In genomic region chr17:86231741-86232179, GRCm38 (mm10) we compare ENCODE assay signal across 8 mouse cellular contexts.
DNase-seq lines count a peak whose midpoint lies in the region; ATAC-seq and TF ChIP-seq lines count a peak whose summit lies in the region.

No protein-coding gene starts in this region.

- no peaks in the 10 kb centered on the region for H3K27me3 ChIP-seq in kidney, embryonic 14.5 days (ENCODE audit: control insufficient read depth, insufficient read depth, low read length)
- no peaks in the 10 kb centered on the region for H3K27me3 ChIP-seq in forebrain, postnatal 0 days (ENCODE audit: insufficient read depth, low read length)
- no peaks in the 10 kb centered on the region for H3K27me3 ChIP-seq in midbrain, embryonic 16.5 days (ENCODE audit: control insufficient read depth, insufficient read depth, low read depth, low read length)

- H3K36me3 ChIP-seq in kidney, embryonic 14.5 days (ENCODE audit: control insufficient read depth, insufficient read depth, low read length) = no peaks in the 10 kb centered on the region
- no peaks in the 10 kb centered on the region for H3K36me3 ChIP-seq in forebrain, postnatal 0 days (ENCODE audit: insufficient read depth)
- no peaks in the 10 kb centered on the region for H3K36me3 ChIP-seq in midbrain, embryonic 16.5 days (ENCODE audit: control insufficient read depth, insufficient read depth, low read length)

- no peak for ATAC-seq in kidney, embryonic 14.5 days (ENCODE audit: low FRiP score, low TSS enrichment)
- ATAC-seq in cerebellum, adult (ENCODE audit: insufficient number of reproducible peaks, low FRiP score, low TSS enrichment) = peak; percentile 61
- peak; percentile 47 for ATAC-seq in forebrain, postnatal 0 days
- ATAC-seq in midbrain, embryonic 16.5 days = no peak

- no peak overlapping the region for H3K4me3 ChIP-seq in kidney, embryonic 14.5 days (ENCODE audit: low read length)
- H3K4me3 ChIP-seq in forebrain, postnatal 0 days (ENCODE audit: low read depth, low read length) = no peak overlapping the region
- no peak overlapping the region for H3K4me3 ChIP-seq in midbrain, embryonic 16.5 days (ENCODE audit: low read depth, low read length)

- H3K9me3 ChIP-seq in kidney, embryonic 14.5 days (ENCODE audit: control insufficient read depth, low read length) = 0 out of 2 replicates have a peak, but pooled peaks cover 2% of the 10 kb centered on the region
- H3K9me3 ChIP-seq in forebrain, postnatal 0 days (ENCODE audit: low read length) = no peaks in the 10 kb centered on the region
- no peaks in the 10 kb centered on the region for H3K9me3 ChIP-seq in midbrain, embryonic 16.5 days (replicated peaks; ENCODE audit: control insufficient read depth, low read length, poor library complexity, severe bottlenecking)

- H3K4me1 ChIP-seq in kidney, embryonic 14.5 days (ENCODE audit: control insufficient read depth, insufficient read depth, low read length) = no peaks in the 10 kb centered on the region
- peaks cover 17% of the 10 kb centered on the region for H3K4me1 ChIP-seq in forebrain, postnatal 0 days (ENCODE audit: insufficient read depth)
- peaks cover 16% of the 10 kb centered on the region for H3K4me1 ChIP-seq in midbrain, embryonic 16.5 days (ENCODE audit: control insufficient read depth, insufficient read depth, low read length)

- WGBS in kidney, embryonic 14.5 days = 71% methylated on average over 12 of the region's 12 CpGs
- 57% methylated on average over 12 of the region's 12 CpGs for WGBS in forebrain, postnatal 0 days
- 76% methylated on average over 12 of the region's 12 CpGs for WGBS in midbrain, embryonic 16.5 days

- H3K9ac ChIP-seq in kidney, embryonic 14.5 days (ENCODE audit: low read depth, low read length) = no peak overlapping the region
- no peak overlapping the region for H3K9ac ChIP-seq in forebrain, postnatal 0 days
- H3K9ac ChIP-seq in midbrain, embryonic 16.5 days (ENCODE audit: low read depth, low read length) = no peak overlapping the region

- no peak overlapping the region for H3K27ac ChIP-seq in kidney, embryonic 14.5 days (ENCODE audit: low read depth, low read length)
- H3K27ac ChIP-seq in forebrain, postnatal 0 days (ENCODE audit: low read depth, low read length) = peak overlapping the region; percentile 21; the same call in 1 of the 2 replicates
- peak overlapping the region; percentile 13; the same call in 1 of the 2 replicates for H3K27ac ChIP-seq in midbrain, embryonic 16.5 days (ENCODE audit: low read length)

- no peak for TF ChIP-seq CTCF in forebrain, postnatal 0 days (IDR thresholded peaks at IDR 0.05; ENCODE audit: low read depth)

- H3K4me2 ChIP-seq in kidney, embryonic 14.5 days (replicated peaks; ENCODE audit: low read depth, low read length) = no peak overlapping the region
- H3K4me2 ChIP-seq in forebrain, postnatal 0 days (ENCODE audit: low read depth) = no peak overlapping the region
- H3K4me2 ChIP-seq in midbrain, embryonic 16.5 days (ENCODE audit: low read length) = no peak overlapping the region

- peak; percentile 28 for DNase-seq in kidney, adult 11 months
- peak; percentile 44 for DNase-seq in forebrain, postnatal 0 days
- no peak for DNase-seq in spleen, postnatal 14 days (ENCODE audit: low spot score in 2 of 2)
- no peak for DNase-seq in spleen, postnatal 4 days (ENCODE audit: low spot score in 2 of 2)
- no peak for DNase-seq in thymus, postnatal 36 days

Comparison
In these comparisons a context has a peak if more than half of its experiments do, and no peak if none do; other contexts are left out.
1. DNase-seq: peak in kidney, adult 11 months (single experiment) and forebrain, postnatal 0 days (single experiment); none in spleen, postnatal 14 days (0 of 2), spleen, postnatal 4 days (0 of 2) and thymus, postnatal 36 days (0 of 2).
2. ATAC-seq: peak in cerebellum, adult (single experiment) and forebrain, postnatal 0 days (single experiment); none in kidney, embryonic 14.5 days (single experiment) and midbrain, embryonic 16.5 days (single experiment).